Mouse (Mus musculus) embryo, embryonic 9.5 days (tissue): ENCODE results near the gene Plekhh1.
"Not testable (repeated sequence)": the region's sequence is repeated elsewhere in the genome, so short reads cannot be mapped to it uniquely, and the experiment has no call there.

Experiments used
- DNase-seq: peaks from one replicate; pipeline ENCODE4 v3.0.0-alpha.2; 2017; ENCODE audit errors: extremely low spot score

Gene Plekhh1

GRCm38 (mm10) chr12:79027526-79027925 lies 1.4 kb upstream of the Plekhh1 start:
- not testable (repeated sequence) for DNase-seq

- no peak for DNase-seq
Measured at GRCm38 (mm10) chr12:79034331-79034730, 5.4 kb downstream of the Plekhh1 start.

- peak; percentile 15 for DNase-seq
Measured at GRCm38 (mm10) chr12:79035349-79035748, 6.4 kb downstream of the Plekhh1 start.

- DNase-seq = no peak
Measured at GRCm38 (mm10) chr12:79039708-79040107, 10.7 kb downstream of the Plekhh1 start.

DNA sequence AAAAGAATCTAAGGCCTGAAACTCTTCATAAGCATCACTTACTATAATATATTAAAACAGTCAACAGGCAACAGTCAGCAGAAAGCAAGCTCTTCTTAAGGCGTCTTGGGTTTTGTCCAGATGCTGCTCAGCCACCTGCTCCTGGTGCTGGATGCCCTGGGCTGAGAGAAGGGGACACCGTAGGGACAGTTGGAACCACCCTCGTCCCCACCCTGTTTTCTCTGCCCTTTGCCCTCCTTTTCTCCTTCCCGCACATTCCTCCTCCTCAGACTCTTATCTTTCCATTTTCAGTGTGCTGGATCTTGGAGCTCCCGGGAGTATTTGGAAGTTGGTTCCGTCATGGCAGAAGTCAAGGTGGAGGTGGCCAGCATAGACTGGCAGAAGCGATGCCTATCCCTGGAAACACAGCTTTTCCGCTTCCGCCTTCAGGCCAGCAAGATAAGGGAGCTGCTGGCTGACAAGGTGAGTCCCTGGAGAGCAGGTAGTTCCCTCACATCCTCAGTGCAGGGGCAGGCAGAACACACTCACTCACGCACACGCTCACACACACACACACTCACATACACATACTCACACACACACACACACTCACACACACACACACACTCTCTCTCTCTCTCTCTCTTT lies 11.4 kb downstream of the Plekhh1 start:
- DNase-seq = no peak

DNA sequence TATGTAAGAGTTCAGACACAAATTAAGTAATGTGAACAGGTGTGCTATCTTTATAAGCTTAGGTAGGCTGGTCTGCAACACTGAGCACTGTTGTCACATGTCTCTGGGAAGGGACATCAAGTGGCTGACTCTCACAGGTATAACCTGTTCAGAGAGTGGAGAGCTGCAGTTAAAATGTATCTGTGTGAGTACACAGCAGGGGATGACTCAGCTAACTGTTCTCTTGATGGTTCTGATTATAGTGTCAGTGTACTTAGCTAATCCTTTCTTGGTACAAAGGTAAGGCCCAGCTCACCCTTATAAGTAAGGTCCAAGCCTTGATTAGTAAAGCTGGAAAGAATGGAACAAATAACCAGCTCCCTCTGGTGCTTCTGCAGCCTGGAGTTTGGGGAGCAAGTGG lies 12.5 kb downstream of the Plekhh1 start:
- no peak for DNase-seq

- DNase-seq = no peak
Measured at GRCm38 (mm10) chr12:79044668-79045067, 15.7 kb downstream of the Plekhh1 start.

- DNase-seq = no peak
Measured at GRCm38 (mm10) chr12:79046171-79046570, 17.2 kb downstream of the Plekhh1 start.

- no peak for DNase-seq
Measured at GRCm38 (mm10) chr12:79047203-79047602, 18.2 kb downstream of the Plekhh1 start.

DNA sequence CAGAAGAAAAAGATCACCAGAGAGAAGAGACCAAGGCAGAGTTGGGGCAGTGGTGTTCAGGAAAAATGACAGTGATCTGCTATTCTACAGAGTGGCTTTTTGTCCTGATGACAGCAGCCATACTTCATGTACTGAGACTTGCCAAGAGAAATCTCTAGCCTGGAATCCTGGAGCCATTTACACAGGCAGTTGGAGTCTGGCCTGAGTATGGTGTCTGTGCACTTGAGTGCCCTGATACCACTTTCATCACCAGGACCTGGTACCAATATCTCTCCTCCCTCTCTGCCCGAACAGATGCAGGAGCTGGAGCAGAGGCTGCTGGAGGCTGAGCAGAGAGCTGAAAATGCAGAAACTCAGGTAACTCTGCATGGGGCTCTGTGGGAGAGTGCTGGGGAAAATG lies 19.9 kb downstream of the Plekhh1 start:
- DNase-seq = no peak

DNA sequence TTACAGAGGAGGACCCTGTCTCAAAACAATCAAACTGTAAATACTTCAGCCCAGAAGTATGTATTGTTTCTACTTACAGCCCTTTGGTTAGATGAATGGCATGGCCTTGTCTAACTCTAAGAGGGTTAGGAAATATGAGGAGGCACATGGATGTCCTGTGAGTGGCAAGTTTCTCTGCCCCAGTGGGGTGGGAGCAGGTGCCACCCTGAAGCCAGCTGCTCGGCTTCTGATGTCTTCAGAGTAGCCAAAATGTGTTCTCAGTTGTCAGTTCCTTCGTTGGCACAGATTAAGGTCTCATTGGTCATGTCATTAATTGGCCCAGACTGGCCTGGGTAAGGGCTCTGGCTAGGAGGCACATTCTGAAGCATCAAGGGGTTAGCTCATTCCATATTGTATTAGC lies 20.8 kb downstream of the Plekhh1 start:
- no peak for DNase-seq

DNA sequence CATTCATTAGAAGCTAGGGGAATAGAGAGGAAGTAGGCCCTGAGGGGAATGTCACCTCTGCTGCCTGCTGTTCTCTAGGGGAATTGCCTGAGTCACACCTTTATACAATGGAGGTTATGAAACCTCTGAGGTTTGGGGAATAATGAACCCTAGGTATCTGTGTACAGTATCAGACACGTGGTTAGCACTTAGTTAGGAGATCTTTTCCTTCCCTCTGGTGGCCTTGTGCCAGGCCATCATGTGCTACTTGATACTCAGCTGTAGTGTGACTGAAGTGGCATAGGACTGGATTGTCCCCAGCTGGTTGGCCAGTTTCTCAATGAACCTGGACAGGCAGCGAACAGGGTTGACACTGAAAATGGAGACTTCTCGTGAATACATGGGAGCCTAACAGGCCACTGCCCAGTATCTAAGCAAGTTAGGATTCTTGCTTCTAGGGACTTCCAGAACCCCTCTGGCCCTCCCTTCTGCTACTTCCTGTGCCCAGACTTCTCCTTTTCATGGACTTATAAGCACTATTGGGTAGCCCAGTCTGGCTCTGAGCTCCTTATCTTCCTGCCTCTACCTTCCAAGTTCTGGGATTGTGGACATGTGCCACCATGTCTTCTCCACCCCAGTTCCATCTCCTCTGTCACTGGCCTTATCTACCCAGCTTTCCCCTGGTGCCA lies 21.7 kb downstream of the Plekhh1 start:
- no peak for DNase-seq

GRCm38 (mm10) chr12:79052073-79052472 lies 23.1 kb downstream of the Plekhh1 start:
- DNase-seq = no peak

GRCm38 (mm10) chr12:79055276-79055675 lies 26.3 kb downstream of the Plekhh1 start:
- DNase-seq = no peak

DNA sequence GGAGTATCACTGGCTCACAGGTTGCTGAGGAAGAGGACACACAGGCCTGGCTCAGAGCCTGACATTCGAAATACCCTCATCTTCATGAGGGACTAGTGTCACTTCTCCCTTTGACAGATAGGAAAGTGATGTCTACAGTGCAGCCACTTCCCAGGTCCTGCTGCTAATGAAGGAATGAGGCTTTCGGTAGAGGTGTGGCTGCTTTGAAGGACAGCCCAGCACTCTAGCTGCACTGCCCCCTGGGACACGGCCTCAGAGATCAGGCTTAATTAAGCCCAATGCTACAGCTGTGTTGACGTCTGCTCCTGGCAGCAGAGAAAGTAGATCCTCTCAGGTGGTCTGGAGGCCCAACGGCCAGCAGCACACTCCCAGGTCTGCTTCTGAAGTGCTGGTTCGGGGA lies 30.6 kb downstream of the Plekhh1 start:
- no peak for DNase-seq

- DNase-seq = no peak
Measured at GRCm38 (mm10) chr12:79060134-79060533, 31.2 kb downstream of the Plekhh1 start.

DNA sequence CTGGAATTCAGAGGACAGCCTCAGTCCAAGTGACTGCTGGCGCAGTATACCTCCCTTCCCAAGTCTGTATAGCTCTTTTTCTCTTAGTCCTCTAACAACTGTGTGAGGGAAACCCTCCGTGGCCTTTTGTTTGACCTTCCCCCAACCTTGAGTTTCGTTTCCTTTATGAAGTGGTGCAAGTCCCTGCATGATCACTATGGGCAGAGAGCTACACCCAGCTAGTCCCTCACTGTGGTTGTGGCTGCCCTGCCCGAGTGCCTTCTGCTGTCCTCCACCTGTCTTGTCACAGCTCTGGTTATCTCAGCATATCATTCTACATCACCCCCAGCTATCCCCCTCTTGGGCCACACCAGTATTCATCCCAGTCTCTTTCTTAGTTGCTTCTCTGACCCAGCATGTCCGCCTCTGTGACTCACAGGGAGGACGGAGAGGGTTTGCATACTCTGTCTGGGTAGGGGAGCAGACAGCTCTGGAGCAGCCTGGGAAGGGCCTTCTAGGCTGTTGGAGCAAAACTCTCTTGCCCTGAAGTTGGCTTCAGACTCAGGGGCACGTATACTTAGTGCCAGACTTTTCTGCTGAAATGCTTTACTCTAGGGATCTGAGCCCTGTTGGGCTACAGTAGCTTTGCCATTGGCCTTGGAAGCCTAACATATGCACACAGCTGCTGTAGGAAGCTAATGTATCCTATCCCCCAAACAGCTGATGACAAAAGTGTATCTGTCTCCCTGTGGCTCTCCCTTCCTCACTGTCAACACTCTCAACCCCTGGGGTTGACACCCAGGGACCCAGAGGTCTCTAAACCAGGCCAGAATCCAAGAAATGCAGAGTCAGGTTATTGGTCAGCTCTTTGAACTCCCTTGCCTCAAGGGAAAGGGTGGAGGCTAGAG lies 32.0 kb downstream of the Plekhh1 start:
- no peak for DNase-seq

- DNase-seq = no peak
Measured at GRCm38 (mm10) chr12:79064451-79064850, 35.5 kb downstream of the Plekhh1 start.

GRCm38 (mm10) chr12:79066431-79066830 lies 37.5 kb downstream of the Plekhh1 start:
- no peak for DNase-seq

DNA sequence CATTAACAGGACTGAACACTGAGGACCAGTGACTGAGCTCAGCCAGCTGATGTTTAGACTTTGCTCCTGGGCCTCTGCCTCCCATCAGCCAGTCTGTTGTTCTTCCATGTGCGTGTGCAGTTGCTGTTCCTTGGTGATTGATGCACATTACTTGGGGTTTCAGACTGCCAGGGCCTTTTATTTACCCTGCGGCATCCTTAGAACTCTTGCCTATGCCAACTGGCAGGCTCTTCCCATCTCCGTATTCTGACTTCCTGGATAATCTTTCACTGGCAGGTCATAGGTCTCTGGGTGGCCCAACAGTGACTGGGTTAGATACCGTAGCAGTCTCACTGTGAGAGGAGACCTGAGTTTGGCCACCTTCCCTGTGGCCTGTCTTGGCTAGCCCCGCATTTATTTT lies 38.6 kb downstream of the Plekhh1 start:
- no peak for DNase-seq

- no peak for DNase-seq
Measured at GRCm38 (mm10) chr12:79068306-79068705, 39.3 kb downstream of the Plekhh1 start.

DNA sequence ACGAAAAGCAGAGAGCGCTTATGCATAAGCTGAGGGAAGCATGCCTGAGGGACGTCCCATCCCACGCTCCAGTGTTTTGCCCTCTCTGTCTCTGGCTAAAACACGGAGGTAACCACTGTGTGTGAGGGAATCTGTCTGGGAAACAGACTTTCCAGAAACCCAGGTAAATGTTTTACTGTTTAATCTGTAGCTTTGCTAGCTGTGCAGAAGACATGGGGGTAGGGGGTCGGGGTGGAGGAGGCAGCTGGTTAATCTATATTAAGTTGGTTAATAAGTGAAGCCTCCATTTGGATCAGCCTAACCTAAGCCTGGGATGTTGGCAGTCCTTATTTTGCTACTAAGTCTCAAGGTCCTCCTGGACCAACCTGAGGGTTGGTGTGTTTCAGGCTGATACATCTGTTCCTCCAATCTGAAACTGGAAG lies 40.2 kb downstream of the Plekhh1 start:
- DNase-seq = no peak

DNA sequence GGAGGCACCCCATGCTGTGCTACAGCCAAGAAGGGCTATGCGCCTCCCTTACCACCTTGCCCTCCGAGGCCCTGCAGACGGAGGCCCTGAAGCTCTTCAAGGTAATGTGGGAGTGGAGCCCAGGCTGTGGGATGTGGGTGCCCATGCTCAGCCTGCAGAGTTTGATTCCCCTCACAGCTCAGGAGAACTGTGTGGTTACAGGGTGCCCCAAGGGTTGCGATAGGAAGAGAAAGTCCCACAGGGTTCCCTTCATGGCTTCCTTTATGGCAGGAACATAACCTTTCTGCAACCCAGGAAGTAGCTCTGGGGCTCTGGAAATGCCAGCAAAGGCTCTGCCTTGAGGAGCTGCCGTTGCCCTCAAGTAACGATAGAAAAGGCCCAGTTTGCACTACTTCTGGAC lies 41.0 kb downstream of the Plekhh1 start:
- no peak for DNase-seq
